Mouse (Mus musculus) cerebellum, postnatal 10 days (tissue): ENCODE measurements at regions not wholly inside any gene's neighbourhood (a gene's known extent, or its start where the extent isn't known, plus 50 kb on each side); places are given as distances from the start of the nearest gene placed in this dataset.

Source experiments
- DNase-seq, 2 experiments: peaks; one replicate each; pipeline ENCODE4 v3.0.0; 2021; ENCODE audit warnings: mixed read lengths in 2 of 2

DNA sequence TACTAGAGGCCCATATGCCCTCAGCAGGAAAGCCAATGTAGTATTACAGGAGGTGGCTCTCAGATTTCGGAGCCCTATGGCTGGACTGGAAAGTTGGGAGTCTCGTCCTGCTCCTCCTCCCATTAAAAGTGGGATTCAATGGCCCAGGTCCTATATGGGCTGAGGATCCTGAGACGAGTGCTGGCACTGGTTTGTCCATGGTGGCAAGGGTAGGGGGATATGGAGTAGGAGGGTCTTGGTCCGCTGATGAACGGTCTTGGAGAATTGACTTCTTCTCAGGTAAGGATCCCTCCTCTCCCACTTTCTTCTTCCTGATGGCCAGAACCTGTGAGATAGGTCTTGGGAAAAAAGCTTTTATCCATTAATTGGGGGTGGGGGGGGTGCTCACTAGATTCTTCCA is 522.2 kb upstream of the Slc5a7 start:
- DNase-seq = no peak

DNA sequence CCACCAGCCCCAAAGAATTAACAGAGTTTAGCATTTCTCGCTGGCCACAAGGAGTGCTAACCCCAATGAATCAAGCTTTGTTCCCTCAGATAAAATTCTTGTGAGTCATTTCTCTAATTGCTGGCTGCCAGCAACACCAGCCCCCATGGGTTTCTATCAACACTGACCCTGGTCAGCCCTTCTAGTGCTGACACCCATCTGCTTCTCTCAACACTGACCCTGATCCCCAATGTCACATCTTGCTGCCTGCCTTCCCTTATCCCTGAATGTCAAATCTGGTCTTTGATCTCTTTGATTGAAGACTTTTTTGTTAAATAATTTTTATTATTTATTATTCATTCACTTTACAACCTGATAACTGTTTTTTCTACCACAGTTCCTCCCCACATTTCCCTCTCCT is 554.8 kb upstream of the Slc5a7 start:
- no peak for DNase-seq

DNA sequence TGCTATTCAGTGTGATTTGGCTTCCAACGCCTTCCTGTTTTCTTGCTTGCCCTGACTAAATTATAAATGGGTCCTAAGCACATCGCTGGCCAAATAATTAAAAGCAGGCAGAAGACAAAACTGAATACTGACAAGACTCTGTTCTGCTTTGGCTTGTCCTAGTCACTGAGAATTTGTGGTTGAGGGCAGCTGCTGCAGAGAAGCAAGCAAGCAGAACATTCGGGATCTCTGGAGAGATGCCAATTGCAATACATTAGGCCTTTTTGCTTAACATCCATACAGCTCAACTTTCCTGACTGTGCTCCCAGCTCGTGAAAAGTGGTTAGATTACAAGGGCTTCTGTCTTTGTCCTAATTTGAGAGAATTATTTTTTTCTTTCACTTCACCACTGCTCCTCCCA is 549.0 kb upstream of the St6gal2 start:
- peak; percentile 12 to 34 for DNase-seq

DNA sequence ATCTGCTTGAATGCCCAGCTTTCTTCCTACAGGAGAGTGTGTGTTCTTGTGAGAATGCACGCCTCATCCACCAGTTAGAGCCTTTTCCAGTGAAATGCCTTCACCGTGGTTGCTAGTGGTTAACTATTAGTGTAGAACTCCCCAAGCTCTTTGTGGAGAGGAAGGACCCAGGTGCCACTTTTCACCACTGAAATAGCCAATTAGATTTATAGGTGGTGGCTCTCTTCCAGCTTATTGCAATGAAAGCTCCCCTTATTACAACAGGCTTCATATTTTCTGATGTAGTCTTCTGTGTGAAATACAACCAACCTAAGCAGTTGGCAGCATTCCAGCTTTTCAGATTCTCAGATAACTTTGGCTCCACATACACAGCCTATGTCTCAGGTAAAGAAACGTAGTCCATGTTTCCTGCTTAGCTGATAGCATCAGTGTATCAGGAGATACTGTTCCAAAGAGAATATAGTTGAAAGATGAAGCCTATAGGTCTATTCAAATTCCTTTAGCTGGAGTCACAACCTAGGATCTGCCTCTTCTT is 515.9 kb upstream of the St6gal2 start:
- peak in 1 of 2 experiments; percentile 1 for DNase-seq

DNA sequence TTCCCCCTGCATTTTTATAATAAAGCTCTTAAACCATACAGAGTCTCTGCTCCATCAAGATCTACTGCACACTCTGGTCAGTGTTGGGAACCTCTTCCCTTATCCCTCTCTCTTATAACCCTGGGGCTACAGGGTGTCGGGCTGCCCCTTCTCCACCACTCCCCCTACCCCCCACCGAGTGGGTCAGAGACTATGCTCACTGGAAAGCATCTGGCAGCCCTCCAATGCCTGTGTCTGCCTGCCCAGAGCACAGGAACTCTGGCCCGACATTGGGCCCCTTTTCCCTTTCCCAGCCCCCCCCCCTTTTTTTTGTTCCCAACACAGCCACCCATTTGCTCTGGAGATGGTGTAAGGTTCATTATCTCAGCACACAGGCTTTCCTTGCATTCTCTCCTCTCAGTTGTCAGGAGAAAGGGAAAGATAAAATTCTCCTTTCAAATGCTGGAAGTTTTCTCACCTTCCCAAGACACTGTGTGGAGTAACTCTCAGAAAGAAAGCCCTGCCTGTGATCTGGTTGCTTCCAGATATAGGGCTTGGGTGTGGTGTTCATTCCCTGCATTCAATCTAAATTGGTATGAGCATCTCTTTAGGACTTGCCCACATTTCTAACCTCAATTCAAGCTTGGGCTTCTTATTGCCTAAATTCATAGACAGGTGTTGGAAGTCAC is 501.7 kb upstream of the St6gal2 start:
- DNase-seq = peak; percentile 8 to 34

DNA sequence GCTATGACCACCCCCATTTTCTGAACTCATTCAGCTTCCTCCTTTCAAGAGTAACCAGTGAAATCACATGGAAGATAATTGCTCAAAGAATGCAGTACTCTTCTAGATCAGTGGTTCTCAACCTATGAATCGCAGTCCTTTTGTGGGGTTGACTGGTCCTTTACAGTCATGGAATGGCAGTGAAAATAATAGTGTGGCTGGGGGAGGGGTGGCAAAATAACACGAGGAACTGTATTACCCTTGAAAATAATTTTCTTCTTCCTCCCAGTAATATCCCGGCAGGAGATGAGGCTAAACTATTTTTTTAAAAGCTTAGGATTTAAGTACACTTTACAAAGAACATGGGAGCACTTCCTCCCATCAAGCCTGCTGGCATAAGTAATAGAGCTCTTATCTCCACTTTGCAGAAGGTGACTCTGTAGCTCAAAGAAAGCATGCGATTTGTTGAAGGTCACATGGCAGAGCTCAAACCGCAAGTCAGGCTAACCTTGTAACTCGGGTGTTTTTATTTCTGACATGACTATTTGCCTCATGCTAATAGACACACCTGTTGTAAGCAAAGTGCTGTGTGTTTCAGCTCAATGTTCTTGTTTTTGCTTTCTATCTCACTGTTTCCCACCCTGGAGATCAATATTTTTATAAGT is 500.8 kb upstream of the St6gal2 start:
- no peak for DNase-seq
